Mouse (Mus musculus) heart, adult 2 months (tissue): ENCODE data around the gene Trp53.

ENCODE experiments used
- CTCF ChIP-seq: fragments of 200-600 bp; IDR thresholded peaks from 2 replicates; pipeline ENCODE4 v1.8.1; 2022; ENCODE audit warnings: antibody characterized with exemption, mild to moderate bottlenecking, moderate library complexity
- EP300 ChIP-seq: fragments of 200-500 bp; IDR thresholded peaks from 2 replicates; pipeline ENCODE4 v1.6.1; 2011; ENCODE audit warnings: low read depth, low read length, control low read depth; ENCODE audit not compliant: insufficient read depth

DNA sequence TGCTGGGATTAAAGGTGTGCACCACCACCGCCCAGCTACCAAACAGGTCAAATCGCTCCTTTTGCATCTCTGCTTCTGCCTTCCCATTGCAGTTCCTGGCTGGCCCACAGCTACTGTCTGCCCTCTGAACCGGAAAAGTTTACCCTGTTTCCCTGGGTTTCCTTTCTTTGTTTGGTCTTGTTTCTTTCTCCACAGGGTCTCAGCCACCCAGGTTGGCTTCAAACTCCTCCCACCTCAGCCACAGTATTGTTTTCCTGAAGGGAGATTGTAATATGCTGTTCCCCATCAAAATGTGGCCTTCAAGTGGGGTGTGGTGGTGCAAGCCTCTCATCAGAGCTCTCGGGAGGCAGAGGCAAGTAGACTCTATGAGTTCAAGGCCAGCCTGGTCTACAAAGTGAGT, 28.8 kb upstream of the Trp53 start:
- TF ChIP-seq CTCF (no peak), EP300 (no peak)
